Mouse (Mus musculus): ENCODE data around the gene Tmc1. TPM values are rescaled to one million over a fixed set of nuclear protein-coding genes. Genes with fewer than 3 reads are reported as not detected.

Gene Tmc1
- total RNA-seq, 2 experiments from 2014 or later = 0.20 TPM; not detected in 1

- no peak for DNase-seq
Measured at GRCm38 (mm10) chr19:20797558-20798101, 156.4 kb downstream of the Tmc1 start.

DNA sequence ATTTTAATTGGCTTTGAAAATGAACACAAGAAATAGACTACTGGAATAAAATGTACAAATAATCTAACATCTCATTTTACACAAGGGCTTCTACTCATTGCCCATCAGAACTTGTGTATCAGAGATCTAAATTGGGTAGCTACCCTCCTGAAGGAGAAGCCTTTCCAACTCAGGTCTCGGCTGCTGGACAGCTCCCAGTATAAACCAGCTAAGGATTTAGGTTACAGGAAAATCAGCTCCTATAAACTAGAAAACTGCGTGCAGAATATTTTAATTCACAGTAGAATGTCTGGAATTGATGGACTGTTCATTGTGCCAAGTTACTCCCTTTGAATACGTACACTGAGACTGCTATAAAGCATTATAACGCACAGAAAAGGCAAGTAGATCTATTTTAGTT, 158.0 kb downstream of the Tmc1 start:
- peak in 1 of 2 experiments; percentile 3 for DNase-seq

GRCm38 (mm10) chr19:20794999-20795398, 159.0 kb downstream of the Tmc1 start:
- DNase-seq = no peak

GRCm38 (mm10) chr19:20792811-20793210, 161.2 kb downstream of the Tmc1 start:
- no peak for DNase-seq

DNA sequence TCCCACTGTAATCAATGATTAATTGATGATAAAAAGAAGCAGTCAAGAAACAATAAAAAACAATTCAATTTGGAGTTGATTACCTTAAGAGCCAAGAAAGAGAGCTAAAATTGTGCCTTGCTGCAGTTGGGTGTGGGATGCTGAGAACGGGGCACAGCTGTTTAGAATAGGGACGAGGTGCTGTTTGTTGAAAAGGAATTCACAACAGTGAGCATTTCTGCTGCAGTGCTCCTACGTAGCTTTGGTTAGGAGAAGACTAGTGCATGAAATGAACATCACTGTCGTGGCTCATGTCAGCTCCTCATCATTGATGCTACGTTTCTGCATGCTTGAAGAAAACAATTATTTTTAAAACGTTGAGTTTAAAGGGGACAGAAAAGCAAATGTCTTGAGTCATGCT, 166.7 kb downstream of the Tmc1 start:
- no peak for DNase-seq

DNA sequence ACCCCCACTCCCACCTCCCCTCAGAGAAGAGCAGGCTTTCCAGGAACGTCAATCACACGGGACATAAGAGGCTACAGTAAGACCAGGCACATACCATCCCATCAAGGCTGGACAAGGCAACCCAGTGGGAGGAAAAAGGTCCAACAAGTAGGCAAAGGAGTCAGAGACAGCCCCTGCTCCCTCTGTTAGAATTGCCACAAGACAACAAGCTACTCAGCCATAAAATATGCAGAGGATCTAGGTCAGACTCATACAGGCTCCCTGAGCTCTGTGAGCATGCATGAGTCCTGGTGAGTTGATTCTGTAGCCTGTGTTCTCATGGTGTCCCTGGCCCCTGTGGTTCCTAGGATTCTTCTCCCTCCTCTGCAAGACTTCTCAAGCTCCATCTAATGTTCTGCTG, 178.3 kb downstream of the Tmc1 start:
- no peak for DNase-seq

DNA sequence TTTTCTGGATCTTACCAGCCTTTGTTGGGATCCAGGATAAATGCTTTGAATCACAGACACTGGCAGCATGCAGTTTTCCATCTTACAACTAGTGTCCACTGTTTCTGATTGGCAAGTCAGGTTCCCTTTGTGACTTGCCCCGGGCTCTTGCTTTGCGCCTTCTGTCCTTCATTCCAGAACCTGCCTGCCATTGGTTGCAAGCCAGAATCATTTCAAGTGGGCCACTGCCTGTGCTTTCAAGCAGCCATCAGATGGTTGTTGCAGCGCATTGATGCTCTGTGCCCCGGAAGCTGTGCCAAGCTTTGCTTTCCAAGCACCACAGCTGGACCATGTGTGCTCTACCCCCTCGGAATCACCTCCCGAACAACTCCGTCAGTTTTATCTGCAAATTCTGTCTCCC, 180.1 kb downstream of the Tmc1 start:
- no peak for DNase-seq

DNA sequence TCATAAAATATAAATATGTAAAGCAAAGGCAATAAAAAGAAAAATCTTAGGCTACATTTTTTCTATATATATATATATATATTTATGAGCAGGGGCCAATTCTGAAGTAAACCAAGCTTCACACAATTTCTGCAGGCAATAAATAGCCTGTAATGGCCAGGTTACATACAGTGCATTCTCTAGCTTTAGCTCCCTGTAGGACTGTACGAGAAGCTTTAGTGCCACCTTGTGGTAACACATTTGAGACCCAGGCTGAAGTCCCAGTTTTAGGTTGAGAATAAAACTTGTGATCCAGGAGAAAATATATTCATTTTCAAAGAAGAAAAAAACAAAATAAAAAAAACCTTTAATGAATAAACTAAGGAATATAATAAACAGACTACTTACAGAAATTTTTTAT, 189.8 kb downstream of the Tmc1 start:
- peak; percentile 5 to 24 for DNase-seq

- no peak for DNase-seq
Measured at GRCm38 (mm10) chr19:20761675-20762426, 192.2 kb downstream of the Tmc1 start.

- no peak for DNase-seq
Measured at GRCm38 (mm10) chr19:20761119-20761518, 192.9 kb downstream of the Tmc1 start.

GRCm38 (mm10) chr19:20744630-20745029, 209.4 kb downstream of the Tmc1 start:
- no peak for DNase-seq

Other genes with a start within 250 kb of the Tmc1 start
- gene Aldh1a7, start 226.6 kb downstream of the Tmc1 start, total RNA-seq (2021) = 10 to 100 TPM; 10.3 to 16.8 TPM